Mouse (Mus musculus): ENCODE measurements at regions not wholly inside any gene's neighbourhood (a gene's known extent, or its start where the extent isn't known, plus 50 kb on each side); places are given as distances from the start of the nearest gene placed in this dataset.
"Not testable (repeated sequence)": the region's sequence is repeated elsewhere in the genome, so short reads cannot be mapped to it uniquely, and the experiment has no call there.

GRCm38 (mm10) chr10:43672490-43672889, 94.4 kb downstream of the Cd24a start:
- DNase-seq = no peak

- no peak for DNase-seq
Measured at GRCm38 (mm10) chr10:43674749-43675148, 96.7 kb downstream of the Cd24a start.

DNA sequence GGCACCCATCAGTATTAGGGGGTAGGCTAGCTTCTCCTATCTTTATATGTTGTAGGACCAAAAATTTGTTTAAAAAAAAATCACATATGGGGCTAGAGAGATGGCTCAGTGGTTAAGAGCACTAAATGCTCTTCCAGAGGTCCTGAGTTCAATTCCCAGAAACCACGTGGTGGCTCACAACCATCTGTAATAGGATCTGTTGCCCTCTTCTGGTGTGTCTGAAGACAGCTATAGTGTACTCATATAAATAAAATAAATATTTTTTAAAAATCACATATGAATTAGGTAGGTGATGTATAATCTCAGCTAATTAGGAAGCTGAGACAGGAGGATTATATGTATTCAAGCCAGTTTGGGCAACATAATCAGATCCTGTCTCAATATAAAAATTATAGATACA, 97.4 kb downstream of the Cd24a start:
- not testable (repeated sequence) for DNase-seq

DNA sequence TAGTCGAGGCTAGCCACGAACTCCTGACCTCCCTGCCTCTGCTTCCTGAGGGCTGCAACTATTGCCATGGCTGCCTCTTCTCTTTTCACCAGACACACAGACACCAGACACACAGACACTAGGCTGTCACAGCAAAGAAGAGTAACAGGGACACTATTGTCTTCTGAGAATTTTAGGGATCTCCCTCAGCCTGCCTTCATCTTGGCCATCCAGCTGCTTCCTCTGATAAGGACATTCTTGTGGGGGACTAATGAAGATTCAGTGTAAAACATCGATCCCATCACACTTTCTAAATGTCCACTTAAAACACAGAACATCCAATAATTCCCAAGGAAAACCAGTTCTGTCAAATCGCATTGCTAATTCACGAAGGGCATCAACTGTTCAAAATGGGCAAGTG, 98.2 kb downstream of the Cd24a start:
- no peak for DNase-seq

DNA sequence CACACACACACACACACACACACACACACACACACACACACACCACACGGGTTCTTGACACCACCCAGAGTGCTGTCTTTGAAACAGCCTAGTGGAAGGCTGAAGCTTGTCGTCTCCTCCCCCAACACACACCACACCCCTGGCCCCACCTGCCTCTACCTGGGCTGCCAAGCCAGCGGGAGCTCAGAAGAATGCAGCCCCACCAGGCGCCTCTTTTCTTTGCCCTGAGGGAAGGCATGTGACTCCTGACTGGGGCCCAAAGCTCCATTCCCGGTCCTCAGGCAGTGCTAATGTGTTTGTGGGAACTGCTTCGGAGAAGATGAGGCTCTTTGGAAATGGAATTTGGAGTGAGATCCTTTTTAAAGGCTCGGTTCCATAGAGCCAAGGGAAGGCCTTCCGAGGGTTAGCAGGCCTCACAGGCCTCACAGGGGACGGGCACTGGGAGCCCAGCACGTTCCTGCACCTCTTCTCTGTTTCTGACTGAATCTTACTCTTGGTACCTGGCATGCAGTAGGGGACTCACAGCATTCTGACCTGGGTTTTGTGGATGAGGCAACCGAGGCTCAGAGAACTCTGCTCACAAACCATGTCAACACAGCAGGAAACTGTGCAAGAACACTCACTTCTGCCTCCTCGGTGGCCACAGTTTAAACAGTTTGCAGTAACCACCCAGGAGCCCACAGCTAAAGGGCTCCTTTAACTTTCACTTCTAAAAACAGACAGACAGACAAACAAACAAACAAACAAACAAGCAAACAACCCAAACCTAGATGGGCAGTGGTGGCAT, 106.4 kb downstream of the Cd24a start:
- peak; percentile 44 for DNase-seq

DNA sequence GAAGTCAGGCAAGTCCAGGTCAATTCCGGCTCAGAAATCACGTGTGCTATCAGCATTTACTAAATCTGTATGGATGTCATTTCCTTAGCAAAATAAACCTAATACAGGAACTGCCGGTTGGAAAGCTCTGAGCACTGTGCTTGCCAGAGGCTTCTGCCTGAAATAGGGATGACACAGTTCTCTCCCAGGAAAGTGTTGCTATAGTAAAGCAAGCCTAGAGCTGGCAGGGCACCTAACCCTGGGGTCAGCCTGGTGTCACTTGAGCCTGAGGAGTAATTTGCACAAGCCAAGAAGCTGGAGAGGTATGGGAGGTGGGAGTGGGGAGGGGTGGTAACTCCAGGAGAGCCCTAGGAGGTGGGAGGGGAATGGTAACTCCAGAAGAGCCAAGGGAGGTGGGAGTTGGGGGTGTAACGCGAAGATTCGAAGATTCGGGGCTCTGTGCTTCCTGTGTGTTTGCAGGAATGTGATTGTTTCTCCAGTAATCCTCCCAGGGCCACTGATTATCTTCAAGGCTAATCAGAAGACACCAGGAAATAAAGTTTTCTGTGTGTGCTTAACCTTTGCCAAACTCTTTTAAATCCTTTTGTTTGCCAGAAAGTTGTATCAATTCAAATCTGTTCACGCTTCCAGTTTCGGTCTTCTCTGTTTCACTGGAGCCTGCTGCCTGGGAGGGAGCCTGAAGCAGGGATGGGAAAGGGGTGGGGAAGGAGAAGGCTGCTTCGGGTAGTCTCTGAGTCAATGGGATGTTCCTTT, 111.3 kb downstream of the Cd24a start:
- no peak for DNase-seq

DNA sequence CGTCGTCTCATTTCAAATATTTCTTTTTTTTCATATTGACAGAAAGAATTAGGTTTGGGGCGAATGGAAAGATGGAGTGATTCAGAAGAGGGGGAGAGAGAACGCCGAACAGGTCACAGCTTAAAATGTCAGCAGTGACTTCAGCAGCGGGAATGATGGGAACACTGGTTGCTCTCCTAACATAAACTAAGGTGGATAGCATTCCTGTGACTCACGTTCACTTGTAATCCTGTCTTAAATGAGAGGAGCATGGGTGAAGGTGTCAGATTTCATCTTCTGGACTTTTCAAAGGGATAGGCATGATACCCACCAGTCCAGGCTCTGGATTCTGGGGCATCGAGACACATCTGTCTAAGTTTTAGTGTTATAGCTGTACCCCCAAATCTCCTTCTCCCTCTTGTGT, 111.8 kb downstream of the Cd24a start:
- DNase-seq = no peak

DNA sequence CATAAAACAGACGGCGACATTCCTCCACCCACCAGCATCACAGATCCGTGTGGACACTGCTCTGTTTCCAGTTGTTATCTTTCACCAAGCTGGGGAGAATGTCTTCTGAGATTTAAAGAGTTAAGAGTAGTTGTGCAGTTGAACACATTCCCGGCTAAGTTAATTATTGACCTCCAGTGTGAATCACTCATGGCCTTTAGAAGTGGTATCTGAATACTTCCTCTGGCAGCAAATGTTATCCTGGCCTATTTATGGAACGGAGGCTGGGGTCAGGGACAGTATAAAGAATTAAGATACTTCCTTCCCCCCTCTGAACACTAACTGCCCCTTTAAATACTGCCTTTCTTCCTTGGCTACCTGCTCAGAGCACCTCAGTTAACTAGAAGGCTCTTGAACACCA, 115.9 kb downstream of the Cd24a start:
- DNase-seq = peak; percentile 38

- no peak for DNase-seq
Measured at GRCm38 (mm10) chr10:43694508-43694907, 116.4 kb downstream of the Cd24a start.

- peak; percentile 27 for DNase-seq
Measured at GRCm38 (mm10) chr10:43695470-43695869, 117.4 kb downstream of the Cd24a start.

DNA sequence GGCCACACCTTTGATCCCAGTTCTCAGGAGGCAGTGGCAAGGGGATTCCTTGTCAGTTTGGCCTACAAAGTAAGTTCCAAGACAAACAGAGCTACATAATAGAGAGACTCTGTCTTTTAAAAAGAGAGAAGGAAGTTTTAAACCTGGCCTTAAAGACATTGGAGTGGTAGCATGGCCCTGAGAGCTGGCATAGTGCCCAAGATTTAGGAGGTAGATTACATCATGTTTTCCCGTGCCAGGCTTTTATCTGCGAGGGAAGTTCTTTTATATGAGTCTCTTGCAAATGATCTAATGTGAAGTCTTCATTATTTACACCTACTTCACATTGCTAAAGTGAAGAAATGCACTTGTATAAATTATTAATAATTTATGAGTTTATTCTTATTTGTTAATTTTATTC, 119.8 kb downstream of the Cd24a start:
- DNase-seq = no peak

GRCm38 (mm10) chr10:43700371-43701289, 122.5 kb downstream of the Cd24a start:
- DNase-seq = no peak

GRCm38 (mm10) chr10:43702895-43703294, 124.8 kb downstream of the Cd24a start:
- DNase-seq = no peak

DNA sequence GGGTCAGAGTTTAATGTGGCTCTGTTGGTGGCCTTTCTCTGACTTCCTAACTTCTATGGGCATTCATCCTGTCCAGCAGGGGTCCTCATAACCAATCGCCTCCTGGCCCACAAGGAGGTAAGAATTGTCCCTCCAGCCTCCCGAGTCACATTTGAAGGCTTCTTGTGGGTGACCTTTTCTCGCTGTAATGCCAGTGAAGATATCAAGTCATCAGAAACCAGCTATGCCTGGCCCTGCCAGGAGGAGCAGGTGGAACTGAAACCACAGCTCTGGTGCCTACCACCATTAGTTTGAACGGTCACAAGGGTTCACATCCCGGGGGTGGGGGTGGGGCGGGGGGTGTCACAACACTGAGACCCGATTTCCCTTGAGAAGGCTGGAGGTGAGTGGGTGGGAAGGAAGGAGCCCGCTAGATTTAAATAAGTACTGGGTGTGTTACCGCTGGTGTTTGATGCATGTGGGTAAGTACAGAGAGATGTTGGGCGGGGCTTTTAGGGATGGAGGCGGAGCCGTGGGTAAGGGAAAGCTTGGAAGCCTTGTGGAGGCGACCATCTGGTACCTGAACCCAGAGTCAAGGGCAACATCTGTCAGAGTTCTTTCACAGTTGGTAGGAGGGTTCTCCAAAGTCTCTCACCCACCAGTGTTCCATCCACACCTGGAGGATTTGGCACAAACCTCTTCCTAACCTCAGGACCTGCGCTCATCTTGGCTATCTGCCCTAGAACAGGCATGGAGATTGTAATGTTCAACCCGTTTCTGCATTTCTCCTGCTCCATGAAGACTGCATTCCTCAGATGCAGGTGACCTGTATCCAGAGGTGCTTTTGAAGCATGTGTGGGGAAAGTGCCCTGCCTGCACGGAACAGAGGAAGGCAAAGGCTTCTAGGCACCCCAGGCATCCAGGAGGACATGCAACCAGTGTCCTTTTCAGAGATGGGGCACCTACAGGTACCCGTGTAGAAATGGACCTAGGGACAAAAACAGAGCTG, 128.2 kb downstream of the Cd24a start:
- DNase-seq = peak; percentile 57

GRCm38 (mm10) chr10:43707011-43707410, 128.9 kb downstream of the Cd24a start:
- DNase-seq = no peak

DNA sequence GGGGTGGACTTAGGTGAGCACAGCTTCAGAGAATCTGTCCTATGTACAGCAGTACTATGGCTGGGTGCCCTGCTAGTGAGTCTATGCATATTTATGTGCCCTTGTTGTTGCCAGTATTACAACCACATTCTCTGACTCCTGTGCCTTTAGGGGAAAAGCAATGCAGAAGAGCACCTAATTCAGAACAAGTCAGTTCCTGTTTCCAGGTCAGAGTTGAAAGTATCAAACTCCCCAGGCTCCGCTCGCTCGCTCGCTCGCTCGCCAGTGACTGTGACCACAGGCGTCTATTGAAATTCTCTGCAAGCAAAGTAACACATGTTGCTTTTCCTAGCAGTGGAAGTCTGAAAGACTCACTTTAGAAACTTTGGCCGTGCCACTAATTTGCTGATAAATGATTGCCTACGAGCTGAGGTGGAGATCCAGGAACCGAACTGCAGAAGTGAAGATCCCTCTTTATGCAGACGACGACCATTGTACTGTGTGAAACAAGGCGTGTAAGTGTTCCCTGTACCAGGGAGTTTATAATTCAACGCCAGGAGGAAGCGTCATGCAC, 129.8 kb downstream of the Cd24a start:
- DNase-seq = peak; percentile 75

GRCm38 (mm10) chr10:43709278-43710033, 131.4 kb downstream of the Cd24a start:
- no peak for DNase-seq

GRCm38 (mm10) chr10:43710186-43710885, 132.3 kb downstream of the Cd24a start:
- no peak for DNase-seq

GRCm38 (mm10) chr10:43710886-43711256, 132.8 kb downstream of the Cd24a start:
- no peak for DNase-seq

DNA sequence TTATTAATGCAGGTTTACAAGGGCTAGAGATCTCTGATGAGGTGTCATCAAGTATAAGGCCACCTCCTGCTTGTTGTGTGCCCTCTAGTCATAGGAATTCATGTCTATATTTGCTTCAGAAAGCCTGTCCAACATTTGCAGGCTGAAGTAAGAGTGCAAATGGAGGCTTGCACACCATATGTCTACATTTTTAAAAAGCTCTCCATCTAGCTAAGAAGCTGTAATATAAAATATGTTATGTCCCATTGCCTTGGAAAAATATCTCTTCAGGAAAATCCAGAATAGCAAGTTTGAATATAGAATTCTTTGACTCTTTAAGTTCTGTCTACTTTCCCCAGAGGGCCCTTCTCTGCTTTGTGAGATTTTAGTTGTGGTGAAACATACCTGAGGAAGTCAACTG, 134.6 kb downstream of the Cd24a start:
- DNase-seq = no peak
